ENCODE assay signal across 8 mouse cellular contexts in genomic region chr11:46309808-46310555, GRCm38 (mm10). TPM values are rescaled to one million over a fixed set of nuclear protein-coding genes. Genes with fewer than 3 reads are reported as not detected.
A peak's percentile ranks its signal among the peaks of the same experiment; 100 is the strongest.
DNase-seq lines count a peak whose midpoint lies in the region; ATAC-seq and TF ChIP-seq lines count a peak whose summit lies in the region.

No protein-coding gene starts in this region.

- no peaks in the 10 kb centered on the region for H3K36me3 ChIP-seq in embryonic facial prominence, embryonic 10.5 days (replicated peaks)
- H3K36me3 ChIP-seq in liver, postnatal 0 days (replicated peaks; ENCODE audit: insufficient read depth, low read length), result no peaks in the 10 kb centered on the region; the same call in 1 of the 2 replicates
- no peaks in the 10 kb centered on the region for H3K36me3 ChIP-seq in splenic B cell, adult 2 months (ENCODE audit: control insufficient read depth, insufficient read depth, low read length, poor library complexity, severe bottlenecking)
- no peaks in the 10 kb centered on the region for H3K36me3 ChIP-seq in lung, postnatal 0 days (ENCODE audit: insufficient read depth, low read length)

- H3K4me2 ChIP-seq in liver, postnatal 0 days (ENCODE audit: low read depth, low read length), result peak overlapping the region; percentile 78
- no peak overlapping the region for H3K4me2 ChIP-seq in lung, postnatal 0 days (replicated peaks; ENCODE audit: low read depth, low read length)

- TF ChIP-seq EP300 in liver, postnatal 0 days (IDR thresholded peaks at IDR 0.05; ENCODE audit: low read depth), result no peak
- no peak for TF ChIP-seq EP300 in lung, postnatal 0 days (IDR thresholded peaks at IDR 0.05)

- ATAC-seq in liver, postnatal 0 days, result no peak
- ATAC-seq in frontal cortex, adult (ENCODE audit: low TSS enrichment), result no peak
- no peak for ATAC-seq in lung, postnatal 0 days

- 48% methylated on average over 10 of the region's 10 CpGs for WGBS in embryonic facial prominence, embryonic 10.5 days
- 48% methylated on average over 10 of the region's 10 CpGs for WGBS in liver, postnatal 0 days (ENCODE audit: insufficient replicate concordance)
- 77% methylated on average over 10 of the region's 10 CpGs for whole genome bisulfite sequencing in lung, postnatal 0 days

- no peak for DNase-seq in left cerebral cortex, adult 2 months (ENCODE audit: extremely low spot score in 1 of 2, low spot score in 2 of 2)
- no peak for DNase-seq in left cerebral cortex, adult 9 months (ENCODE audit: low spot score in 2 of 2)
- peak; percentile 23 for DNase-seq in embryonic facial prominence, embryonic 10.5 days (ENCODE audit: low spot score)
- DNase-seq in liver, postnatal 0 days, result no peak
- peak; percentile 58 for DNase-seq in splenic B cell, adult 2 months (ENCODE audit: low read depth, low spot score)
- DNase-seq in right cerebral cortex, postnatal 36 days (ENCODE audit: low spot score in 2 of 2), result no peak
- no peak for DNase-seq in lung, postnatal 0 days (ENCODE audit: low spot score)

- 0 out of 2 replicates have a peak overlapping the region, but pooled peaks have one; percentile 11 for H3K9ac ChIP-seq in liver, postnatal 0 days (replicated peaks)
- H3K9ac ChIP-seq in lung, postnatal 0 days (replicated peaks; ENCODE audit: low read depth), result no peak overlapping the region

- TF ChIP-seq CTCF in left cerebral cortex, adult 2 months (IDR thresholded peaks at IDR 0.05), result no peak
- TF ChIP-seq CTCF in liver, postnatal 0 days (IDR thresholded peaks at IDR 0.05; ENCODE audit: low read depth), result no peak
- no peak for TF ChIP-seq CTCF in lung, postnatal 0 days (IDR thresholded peaks at IDR 0.05)

- H3K27me3 ChIP-seq in embryonic facial prominence, embryonic 10.5 days (replicated peaks; ENCODE audit: low read depth, poor library complexity, severe bottlenecking), result peaks cover 24% of the 10 kb centered on the region
- 0 out of 2 replicates have a peak, but pooled peaks cover 5% of the 10 kb centered on the region for H3K27me3 ChIP-seq in liver, postnatal 0 days (ENCODE audit: insufficient read depth, low read length)
- no peaks in the 10 kb centered on the region for H3K27me3 ChIP-seq in splenic B cell, adult 2 months (ENCODE audit: control insufficient read depth, insufficient read depth, low read length, poor library complexity, severe bottlenecking)
- no peaks in the 10 kb centered on the region for H3K27me3 ChIP-seq in lung, postnatal 0 days (replicated peaks; ENCODE audit: insufficient read depth, low read length)

- peak overlapping the region; percentile 74 for H3K27ac ChIP-seq in left cerebral cortex, adult 2 months
- peak overlapping the region; percentile 35 for H3K27ac ChIP-seq in embryonic facial prominence, embryonic 10.5 days (replicated peaks)
- peak overlapping the region; percentile 66; the same call in 1 of the 2 replicates for H3K27ac ChIP-seq in liver, postnatal 0 days (ENCODE audit: low read depth)
- no peak overlapping the region for H3K27ac ChIP-seq in lung, postnatal 0 days (ENCODE audit: low read length)

- no peaks in the 10 kb centered on the region for H3K9me3 ChIP-seq in embryonic facial prominence, embryonic 10.5 days
- no peaks in the 10 kb centered on the region for H3K9me3 ChIP-seq in liver, postnatal 0 days (ENCODE audit: low read length)
- H3K9me3 ChIP-seq in lung, postnatal 0 days (ENCODE audit: low read length), result no peaks in the 10 kb centered on the region

- H3K4me3 ChIP-seq in left cerebral cortex, adult 2 months, result peak overlapping the region; percentile 79
- H3K4me3 ChIP-seq in embryonic facial prominence, embryonic 10.5 days, result peak overlapping the region; percentile 84; the same call in 1 of the 2 replicates
- H3K4me3 ChIP-seq in liver, postnatal 0 days (ENCODE audit: low read depth, low read length), result peak overlapping the region; percentile 69
- no peak overlapping the region for H3K4me3 ChIP-seq in lung, postnatal 0 days (ENCODE audit: low read depth, low read length)

- intact Hi-C loops in left cerebral cortex, adult 2 months (cut with DNase I), result no loop called here

- peaks cover 43% of the 10 kb centered on the region for H3K4me1 ChIP-seq in embryonic facial prominence, embryonic 10.5 days
- H3K4me1 ChIP-seq in liver, postnatal 0 days (ENCODE audit: insufficient read depth), result peaks cover 30% of the 10 kb centered on the region
- H3K4me1 ChIP-seq in lung, postnatal 0 days (ENCODE audit: insufficient read depth, low read depth, low read length), result 0 out of 2 replicates have a peak, but pooled peaks cover 7% of the 10 kb centered on the region

RNA-seq across cellular contexts. Expression of gene Cyfip2, which starts 2.7 kb away (rescaled TPM):
- 100 to 1,000 TPM; 606 to 614 TPM for total RNA-seq in left cerebral cortex, adult 2 months (2021)
- 17.4 and 18.3 TPM in 2 replicates for polyA plus RNA-seq in embryonic facial prominence, embryonic 10.5 days (2016; fragmentation: Nextera tagmentation; extraction: Ambion mirVana)
- 4.8 and 6.1 TPM in 2 replicates for polyA plus RNA-seq in liver, postnatal 0 days (2015; fragmentation: Nextera tagmentation; extraction: Ambion mirVana)
- 3.4 and 4.2 TPM in 2 replicates for polyA plus RNA-seq in lung, postnatal 0 days (2015; fragmentation: Nextera tagmentation; extraction: Ambion mirVana)

Comparison
In these comparisons a context has a peak if more than half of its experiments do, and no peak if none do; other contexts are left out.
1. DNase-seq: peak in embryonic facial prominence, embryonic 10.5 days (single experiment) and splenic B cell, adult 2 months (single experiment); none in left cerebral cortex, adult 2 months (0 of 2), left cerebral cortex, adult 9 months (0 of 2), liver, postnatal 0 days (single experiment), right cerebral cortex, postnatal 36 days (0 of 2) and lung, postnatal 0 days (single experiment).